Mouse (Mus musculus) heart, embryonic 14.5 days (tissue): ENCODE results near the gene Tgfbr1. TPM values are rescaled to one million over a fixed set of nuclear protein-coding genes. Genes with fewer than 3 reads are reported as not detected.

Experiments used
- ATAC-seq: fragments of 200-750 bp; cut with Nextera tagmentation; 2 replicates; pipeline ENCODE4 v1.8.0; 2017; ENCODE audit warnings: low read depth, moderate TSS enrichment; ENCODE audit not compliant: insufficient number of reproducible peaks, insufficient read depth, low FRiP score
- H3K27ac ChIP-seq, 2 experiments: fragments of 200-500 bp in 1 of 2; fragments of 300-500 bp in 1 of 2; sonication (generic) in 1 of 2; replicated peaks in 1 of 2; 2 replicates each; pipeline ENCODE4 v1.5.1; 2012 to 2014; ENCODE audit warnings: low read depth in 2 of 2, low read length in 2 of 2, control low read depth in 1 of 2, mild to moderate bottlenecking in 1 of 2, mixed read lengths in 1 of 2; ENCODE audit not compliant: control insufficient read depth in 1 of 2, insufficient read depth in 1 of 2
- H3K27me3 ChIP-seq: fragments of 300-500 bp; sonication (generic); 2 replicates; pipeline ENCODE4 v1.6.1; 2014; ENCODE audit warnings: mild to moderate bottlenecking, low read length, control low read depth; ENCODE audit not compliant: control insufficient read depth, insufficient read depth
- H3K36me3 ChIP-seq: fragments of 300-500 bp; sonication (generic); 2 replicates; pipeline ENCODE4 v1.6.1; 2014; ENCODE audit warnings: mild to moderate bottlenecking, control low read depth, low read length, mixed read lengths; ENCODE audit not compliant: control insufficient read depth, insufficient read depth
- H3K4me1 ChIP-seq, 2 experiments: fragments of 200-500 bp in 1 of 2; fragments of 300-500 bp in 1 of 2; sonication (generic) in 1 of 2; 2 replicates each; pipeline ENCODE4 v1.6.1; 2012 to 2014; ENCODE audit warnings: low read length in 2 of 2, control low read depth in 1 of 2, mixed read lengths in 1 of 2; ENCODE audit not compliant: control insufficient read depth in 2 of 2, insufficient read depth in 2 of 2
- H3K4me2 ChIP-seq: fragments of 300-500 bp; sonication (generic); 2 replicates; pipeline ENCODE4 v1.6.1; 2014; ENCODE audit warnings: mild to moderate bottlenecking, low read length
- H3K4me3 ChIP-seq, 2 experiments: fragments of 200-500 bp in 1 of 2; fragments of 300-500 bp in 1 of 2; sonication (generic) in 1 of 2; 2 replicates each; pipeline ENCODE4 v1.5.1; 2012 to 2014; ENCODE audit warnings: low read length in 2 of 2, mild to moderate bottlenecking in 2 of 2, control low read depth in 1 of 2, low read depth in 1 of 2, moderate library complexity in 1 of 2; ENCODE audit not compliant: control insufficient read depth in 1 of 2, insufficient read depth in 1 of 2
- H3K9ac ChIP-seq: fragments of 300-500 bp; sonication (generic); 2 replicates; pipeline ENCODE4 v1.6.1; 2014; ENCODE audit warnings: mild to moderate bottlenecking, low read length
- H3K9me3 ChIP-seq: fragments of 300-500 bp; sonication (generic); 2 replicates; pipeline ENCODE4 v1.6.1; 2016; ENCODE audit warnings: low read length, control low read depth; ENCODE audit not compliant: control insufficient read depth
- WGBS: fragments of 180-500 bp; shearing (Covaris S2); extraction: QIAGEN DNeasy Blood & Tissue Kit; methylation state at CpG from one replicate; pipeline ENCODE4 v1.1.7; 2014; 5-methylcytosine and 5-hydroxymethylcytosine counted together
- polyA plus RNA-seq: library from polyadenylated mRNA; unstranded; fragments of >200 nt; fragmentation: Nextera tagmentation; extraction: Ambion mirVana; gene quantifications from 2 replicates; pipeline ENCODE4 v1.2.1, GENCODE M21; 2014

Gene Tgfbr1
- 29.8 and 30.3 TPM in 2 replicates for polyA plus RNA-seq

GRCm38 (mm10) chr4:47352803-47353388, at the start of gene Tgfbr1:
TSS of gene Tgfbr1 (plus strand) at chr4:47353222.
- Histone ChIP-seq H3K27me3 (no peaks in the 10 kb centered on the region), H3K4me1 (peaks cover 2 to 27% of the 10 kb centered on the region in 2 experiments; a peak in 2 of 4 replicates), H3K4me2 (peak within 1 kb of the TSS; percentile 98), H3K9ac (peak within 1 kb of the TSS; percentile 95), H3K9me3 (no peaks in the 10 kb centered on the region), H3K4me3 (peak within 1 kb of the TSS; percentile 77 to 90), H3K27ac (peak within 1 kb of the TSS; percentile 84 to 96), H3K36me3 (no peaks in the 10 kb centered on the region)
- under 1% methylated on average over 50 of the region's 65 CpGs for WGBS
- peak; percentile 100 for ATAC-seq

GRCm38 (mm10) chr4:47303340-47303998, 49.6 kb upstream of the Tgfbr1 start:
- no peak overlapping the region for H3K4me3 ChIP-seq
- 0 out of 4 replicates have a peak, but pooled peaks cover 0 to 3% of the 10 kb centered on the region in 2 experiments for H3K4me1 ChIP-seq
- no peak overlapping the region for H3K9ac ChIP-seq
- no peaks in the 10 kb centered on the region for H3K36me3 ChIP-seq
- H3K27me3 ChIP-seq: no peaks in the 10 kb centered on the region
- peaks cover 12% of the 10 kb centered on the region for H3K9me3 ChIP-seq
- H3K4me2 ChIP-seq: no peak overlapping the region
- no peak for ATAC-seq
- 73% methylated on average over 5 of the region's 5 CpGs for WGBS
- H3K27ac ChIP-seq: no peak overlapping the region

- H3K4me2 ChIP-seq: no peak overlapping the region
- H3K4me3 ChIP-seq: no peak overlapping the region
- no peaks in the 10 kb centered on the region for H3K36me3 ChIP-seq
- ATAC-seq: no peak
- no peaks in the 10 kb centered on the region for H3K9me3 ChIP-seq
- H3K4me1 ChIP-seq: peaks cover 16 to 22% of the 10 kb centered on the region in 2 experiments
- H3K9ac ChIP-seq: no peak overlapping the region
- H3K27ac ChIP-seq: peak overlapping the region in 1 of 2 experiments; percentile 42; a peak in 1 of 4 replicates
- WGBS: 84% methylated on average over 12 of the region's 12 CpGs
- H3K27me3 ChIP-seq: no peaks in the 10 kb centered on the region
Measured at GRCm38 (mm10) chr4:47309886-47310625, 43.0 kb upstream of the Tgfbr1 start.

- H3K9ac ChIP-seq: no peak overlapping the region
- no peak overlapping the region for H3K4me3 ChIP-seq
- no peaks in the 10 kb centered on the region for H3K36me3 ChIP-seq
- no peaks in the 10 kb centered on the region for H3K9me3 ChIP-seq
- H3K27ac ChIP-seq: 0 out of 4 replicates have a peak overlapping the region, but pooled peaks of 1 of the 2 experiments have one; percentile 42
- peaks cover 19 to 20% of the 10 kb centered on the region in 2 experiments for H3K4me1 ChIP-seq
- WGBS: 4% methylated on average over 6 of the region's 6 CpGs
- peak; percentile 65 for ATAC-seq
- no peak overlapping the region for H3K4me2 ChIP-seq
- H3K27me3 ChIP-seq: no peaks in the 10 kb centered on the region
Measured at GRCm38 (mm10) chr4:47310812-47311211, 42.2 kb upstream of the Tgfbr1 start.

- Histone ChIP-seq H3K9me3 (no peaks in the 10 kb centered on the region), H3K9ac (no peak overlapping the region), H3K36me3 (no peaks in the 10 kb centered on the region), H3K4me2 (no peak overlapping the region), H3K27ac (no peak overlapping the region), H3K4me1 (peaks cover 19 to 20% of the 10 kb centered on the region in 2 experiments), H3K4me3 (no peak overlapping the region), H3K27me3 (no peaks in the 10 kb centered on the region)
- no peak for ATAC-seq
- 88% methylated on average over 6 of the region's 6 CpGs for WGBS
Measured at GRCm38 (mm10) chr4:47311467-47311866, 41.6 kb upstream of the Tgfbr1 start.

GRCm38 (mm10) chr4:47311929-47312328, 41.1 kb upstream of the Tgfbr1 start:
- ATAC-seq: no peak
- H3K27ac ChIP-seq: no peak overlapping the region
- WGBS: 84% methylated on average over 7 of the region's 7 CpGs

GRCm38 (mm10) chr4:47312676-47313075, 40.3 kb upstream of the Tgfbr1 start:
- no peaks in the 10 kb centered on the region for H3K36me3 ChIP-seq
- H3K4me3 ChIP-seq: no peak overlapping the region
- WGBS: 82% methylated on average over 14 of the region's 14 CpGs
- H3K4me2 ChIP-seq: no peak overlapping the region
- H3K9ac ChIP-seq: no peak overlapping the region
- ATAC-seq: no peak
- no peaks in the 10 kb centered on the region for H3K27me3 ChIP-seq
- peaks cover 19 to 20% of the 10 kb centered on the region in 2 experiments for H3K4me1 ChIP-seq
- no peaks in the 10 kb centered on the region for H3K9me3 ChIP-seq
- no peak overlapping the region for H3K27ac ChIP-seq

More at GRCm38 (mm10) chr4:47311929-47312328, 41.1 kb upstream of the Tgfbr1 start:
- Histone ChIP-seq H3K9me3 (no peaks in the 10 kb centered on the region), H3K36me3 (no peaks in the 10 kb centered on the region), H3K4me3 (no peak overlapping the region), H3K4me1 (peaks cover 19 to 20% of the 10 kb centered on the region in 2 experiments), H3K27me3 (no peaks in the 10 kb centered on the region), H3K9ac (no peak overlapping the region), H3K4me2 (no peak overlapping the region)
